Mouse (Mus musculus): ENCODE data around the gene Arhgap23. TPM values are rescaled to one million over a fixed set of nuclear protein-coding genes. Genes with fewer than 3 reads are reported as not detected.
A peak's percentile ranks its signal among the peaks of the same experiment; 100 is the strongest.

Gene Arhgap23
- polyA plus RNA-seq, 1 experiment from 2014 or later = 2.8 TPM

DNA sequence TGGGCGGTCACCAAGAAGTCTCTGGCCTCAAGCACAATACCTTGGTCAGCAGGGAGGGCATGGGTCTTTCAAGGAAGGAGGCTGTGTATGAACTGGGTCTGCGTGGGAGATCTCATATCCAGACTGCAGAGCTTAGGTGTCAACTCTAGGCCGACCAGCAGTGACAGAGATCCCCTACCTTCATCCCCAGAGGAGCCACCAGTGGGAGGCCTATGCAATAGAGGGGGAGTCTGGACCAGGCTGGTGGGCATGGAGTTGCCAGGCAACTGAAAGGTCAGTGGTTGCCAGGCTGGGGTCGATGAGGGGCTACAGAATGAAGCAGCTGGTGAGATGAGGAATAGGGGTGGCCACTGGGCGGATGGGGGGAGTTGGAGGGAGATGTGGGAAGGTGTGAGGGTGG is 124.3 kb downstream of the Arhgap23 start:
- H3K27me3 ChIP-seq (ENCODE audit: control insufficient read depth, insufficient read depth, low read length) = peaks cover 38% of the 10 kb centered on the region
- no peak for ATAC-seq (ENCODE audit: low FRiP score)
- no peaks in the 10 kb centered on the region for H3K9me3 ChIP-seq (ENCODE audit: control insufficient read depth, low read length)
- WGBS = 45% methylated on average over 5 of the region's 5 CpGs
- H3K9ac ChIP-seq (ENCODE audit: low read length) = no peak overlapping the region
- no peak overlapping the region for H3K4me3 ChIP-seq (ENCODE audit: low read depth, low read length)
- H3K4me2 ChIP-seq = no peak overlapping the region
- DNase-seq (ENCODE audit: low spot score, missing footprints) = peak; percentile 88
- no peaks in the 10 kb centered on the region for H3K36me3 ChIP-seq (ENCODE audit: control insufficient read depth, insufficient read depth, low read length)
- no peak overlapping the region for H3K27ac ChIP-seq (ENCODE audit: low read depth, low read length)
- H3K4me1 ChIP-seq (ENCODE audit: control insufficient read depth, insufficient read depth, low read length) = peaks cover 18% of the 10 kb centered on the region

DNA sequence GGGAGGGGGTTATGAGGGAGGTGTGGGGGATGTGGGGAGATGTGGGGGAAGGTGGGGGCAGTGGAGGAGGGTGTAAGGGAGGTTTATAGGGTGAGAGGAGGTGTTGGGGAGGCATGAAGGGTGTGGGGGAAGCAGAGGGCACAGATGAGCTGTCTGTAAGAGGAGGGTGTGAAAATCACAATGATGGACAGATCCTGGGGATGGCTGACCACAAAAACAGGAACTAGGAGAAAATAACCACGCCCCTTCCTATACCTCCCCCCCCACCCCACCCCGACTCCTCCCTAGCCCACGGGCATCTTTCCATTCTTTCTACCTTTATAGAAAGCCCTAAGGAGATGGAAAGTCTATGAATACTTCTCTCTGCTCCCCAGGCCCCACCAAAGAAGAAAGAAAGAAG is 124.8 kb downstream of the Arhgap23 start:
- Histone ChIP-seq H3K27ac (ENCODE audit: low read depth, low read length) (no peak overlapping the region), H3K4me2 (no peak overlapping the region), H3K4me3 (ENCODE audit: low read depth, low read length) (no peak overlapping the region), H3K9me3 (ENCODE audit: control insufficient read depth, low read length) (no peaks in the 10 kb centered on the region), H3K27me3 (ENCODE audit: control insufficient read depth, insufficient read depth, low read length) (peaks cover 36% of the 10 kb centered on the region), H3K36me3 (ENCODE audit: control insufficient read depth, insufficient read depth, low read length) (no peaks in the 10 kb centered on the region), H3K9ac (ENCODE audit: low read length) (no peak overlapping the region), H3K4me1 (ENCODE audit: control insufficient read depth, insufficient read depth, low read length) (peaks cover 13% of the 10 kb centered on the region)
- DNase-seq (ENCODE audit: low spot score, missing footprints) = no peak
- no peak for ATAC-seq (ENCODE audit: low FRiP score)
- WGBS = 79% methylated on average over 3 of the region's 3 CpGs

DNA sequence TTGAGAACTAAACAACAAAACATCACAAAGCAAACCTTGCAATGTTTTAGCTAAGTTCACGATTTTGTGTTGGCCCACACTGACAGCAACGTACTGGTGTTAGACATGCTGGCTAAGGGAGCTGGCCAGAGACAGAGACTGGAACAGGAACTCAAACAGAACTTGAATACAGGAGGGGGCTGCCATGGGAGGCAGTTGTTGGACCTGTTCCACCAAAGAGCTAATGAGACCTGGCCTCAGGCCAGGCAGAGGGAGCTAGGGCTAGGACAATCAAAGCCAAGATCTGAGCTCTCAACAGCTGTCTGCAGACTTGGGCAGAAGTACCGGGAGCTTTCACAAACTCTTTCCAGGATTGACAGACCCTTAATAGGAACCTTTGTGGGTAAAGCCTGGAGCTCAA is 125.3 kb downstream of the Arhgap23 start:
- Histone ChIP-seq H3K4me1 (ENCODE audit: control insufficient read depth, insufficient read depth, low read length) (peaks cover 13% of the 10 kb centered on the region), H3K9me3 (ENCODE audit: control insufficient read depth, low read length) (no peaks in the 10 kb centered on the region), H3K27ac (ENCODE audit: low read depth, low read length) (no peak overlapping the region), H3K4me2 (no peak overlapping the region), H3K9ac (ENCODE audit: low read length) (no peak overlapping the region), H3K27me3 (ENCODE audit: control insufficient read depth, insufficient read depth, low read length) (peaks cover 35% of the 10 kb centered on the region), H3K36me3 (ENCODE audit: control insufficient read depth, insufficient read depth, low read length) (no peaks in the 10 kb centered on the region), H3K4me3 (ENCODE audit: low read depth, low read length) (no peak overlapping the region)
- WGBS = 67% methylated on average over 3 of the region's 3 CpGs
- no peak for ATAC-seq (ENCODE audit: low FRiP score)
- peak; percentile 82 for DNase-seq (ENCODE audit: low spot score, missing footprints)

DNA sequence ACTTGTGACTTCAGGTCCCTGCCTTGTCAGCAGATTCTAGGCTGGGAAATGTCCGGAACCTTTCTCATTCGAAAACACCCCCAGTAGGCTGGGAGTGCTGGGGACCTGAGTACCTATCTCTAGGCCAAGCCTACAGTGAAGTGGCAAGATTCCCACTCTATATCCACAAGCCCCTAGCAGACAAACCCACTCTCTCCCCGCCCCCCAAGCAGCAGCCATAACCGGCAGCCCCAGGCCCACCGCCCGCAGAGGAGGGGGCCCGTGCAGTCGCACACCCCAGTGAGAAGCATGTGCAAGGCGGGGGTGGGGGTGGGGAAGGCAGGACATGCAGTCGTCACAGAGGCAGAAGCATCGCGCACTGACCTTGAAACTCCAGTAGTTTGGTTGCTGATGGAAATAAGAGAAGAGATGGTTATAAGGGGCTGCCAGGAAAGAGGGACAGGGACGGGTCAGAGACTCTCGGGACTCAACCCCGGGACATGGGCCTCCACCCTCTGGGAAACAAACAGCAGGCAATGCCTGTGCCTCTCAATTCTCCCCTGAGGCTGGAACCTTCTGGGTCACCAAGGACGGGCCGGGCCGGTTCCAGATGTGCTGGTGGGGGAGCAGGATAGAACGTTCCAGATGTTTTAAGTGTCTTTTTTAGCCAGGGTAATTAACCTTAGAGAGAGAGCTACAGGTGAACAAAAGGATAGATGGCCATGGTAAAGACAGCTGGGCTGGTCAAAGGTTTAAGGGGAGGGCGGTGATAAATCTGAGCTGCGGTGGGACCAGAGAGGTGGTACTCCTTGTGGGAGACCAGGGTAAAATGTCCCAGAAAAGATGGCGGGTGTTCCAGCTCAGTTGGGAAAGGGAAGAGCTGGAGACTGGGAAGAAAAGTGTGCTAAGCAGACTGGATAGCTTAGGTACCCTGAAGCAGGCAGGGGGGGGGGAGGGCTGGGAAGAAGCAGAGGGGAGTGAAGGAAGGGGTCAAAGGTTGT is 127.1 kb downstream of the Arhgap23 start:
- H3K36me3 ChIP-seq (ENCODE audit: control insufficient read depth, insufficient read depth, low read length) = no peaks in the 10 kb centered on the region
- no peak overlapping the region for H3K27ac ChIP-seq (ENCODE audit: low read depth, low read length)
- H3K9me3 ChIP-seq (ENCODE audit: control insufficient read depth, low read length) = no peaks in the 10 kb centered on the region
- H3K27me3 ChIP-seq (ENCODE audit: control insufficient read depth, insufficient read depth, low read length) = peaks cover 19% of the 10 kb centered on the region
- DNase-seq (ENCODE audit: low spot score, missing footprints) (no peak), ATAC-seq (ENCODE audit: low FRiP score) (no peak)
- H3K9ac ChIP-seq (ENCODE audit: low read length) = no peak overlapping the region
- peaks cover 16% of the 10 kb centered on the region for H3K4me1 ChIP-seq (ENCODE audit: control insufficient read depth, insufficient read depth, low read length)
- no peak overlapping the region for H3K4me3 ChIP-seq (ENCODE audit: low read depth, low read length)
- H3K4me2 ChIP-seq = no peak overlapping the region
- 80% methylated on average over 22 of the region's 22 CpGs for WGBS

DNA sequence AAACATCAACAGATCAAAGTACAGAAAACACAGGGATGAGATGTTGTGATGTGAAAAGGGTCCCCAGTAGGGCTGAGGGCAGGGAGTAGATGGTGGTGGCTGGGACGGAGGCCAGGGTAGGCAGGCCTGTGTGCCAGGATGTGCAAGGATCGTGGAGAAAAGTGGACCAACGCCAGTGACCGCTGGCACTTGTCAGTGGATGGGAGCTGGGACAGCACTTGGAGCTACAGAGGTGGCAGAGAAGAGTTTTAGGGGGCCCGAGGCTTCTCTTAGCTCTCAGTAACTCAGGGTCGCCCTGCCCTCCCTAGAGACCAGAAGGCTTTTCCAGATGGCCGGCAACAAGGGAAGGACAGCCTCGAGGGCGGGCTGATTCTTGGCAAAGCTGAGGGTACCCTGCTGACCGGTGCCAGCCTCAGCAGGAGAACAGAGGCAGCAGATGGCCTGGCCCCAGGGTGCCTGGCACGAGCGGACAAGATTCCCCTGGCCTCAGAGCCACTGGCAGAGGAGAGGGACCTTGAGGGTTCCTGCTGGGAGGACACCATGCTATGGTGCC is 127.9 kb downstream of the Arhgap23 start:
- DNase-seq (ENCODE audit: low spot score, missing footprints) (no peak), ATAC-seq (ENCODE audit: low FRiP score) (no peak)
- H3K27me3 ChIP-seq (ENCODE audit: control insufficient read depth, insufficient read depth, low read length) = peaks cover 18% of the 10 kb centered on the region
- H3K9me3 ChIP-seq (ENCODE audit: control insufficient read depth, low read length) = no peaks in the 10 kb centered on the region
- H3K4me2 ChIP-seq = no peak overlapping the region
- no peaks in the 10 kb centered on the region for H3K36me3 ChIP-seq (ENCODE audit: control insufficient read depth, insufficient read depth, low read length)
- no peak overlapping the region for H3K4me3 ChIP-seq (ENCODE audit: low read depth, low read length)
- peaks cover 17% of the 10 kb centered on the region for H3K4me1 ChIP-seq (ENCODE audit: control insufficient read depth, insufficient read depth, low read length)
- no peak overlapping the region for H3K9ac ChIP-seq (ENCODE audit: low read length)
- no peak overlapping the region for H3K27ac ChIP-seq (ENCODE audit: low read depth, low read length)
- WGBS = 57% methylated on average over 12 of the region's 12 CpGs

DNA sequence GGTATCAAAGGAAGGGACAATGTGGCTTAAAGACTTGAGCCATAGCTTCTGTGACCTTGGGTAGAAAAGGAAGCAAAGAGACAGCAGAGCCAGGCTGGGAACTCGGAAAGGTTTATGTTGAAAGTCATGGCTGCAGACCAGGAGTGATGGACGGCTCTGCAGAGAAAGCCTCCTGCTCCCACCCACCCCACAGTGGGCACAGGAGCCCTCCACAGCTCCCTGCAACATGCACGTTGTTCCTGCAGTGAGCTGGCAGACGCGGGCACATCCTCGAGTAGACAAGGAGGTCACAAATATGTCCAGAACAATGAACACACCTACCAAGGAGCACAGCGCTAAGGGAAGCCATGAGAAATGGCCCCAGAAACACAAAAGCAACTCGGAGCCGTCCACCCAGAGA is 128.6 kb downstream of the Arhgap23 start:
- no peak overlapping the region for H3K9ac ChIP-seq (ENCODE audit: low read length)
- no peak for DNase-seq (ENCODE audit: low spot score, missing footprints)
- 87% methylated on average over 9 of the region's 9 CpGs for WGBS
- H3K27ac ChIP-seq (ENCODE audit: low read depth, low read length) = no peak overlapping the region
- no peaks in the 10 kb centered on the region for H3K9me3 ChIP-seq (ENCODE audit: control insufficient read depth, low read length)
- H3K36me3 ChIP-seq (ENCODE audit: control insufficient read depth, insufficient read depth, low read length) = no peaks in the 10 kb centered on the region
- H3K27me3 ChIP-seq (ENCODE audit: control insufficient read depth, insufficient read depth, low read length) = peaks cover 20% of the 10 kb centered on the region
- ATAC-seq (ENCODE audit: low FRiP score) = no peak
- no peak overlapping the region for H3K4me2 ChIP-seq
- H3K4me1 ChIP-seq (ENCODE audit: control insufficient read depth, insufficient read depth, low read length) = peaks cover 17% of the 10 kb centered on the region
- no peak overlapping the region for H3K4me3 ChIP-seq (ENCODE audit: low read depth, low read length)

DNA sequence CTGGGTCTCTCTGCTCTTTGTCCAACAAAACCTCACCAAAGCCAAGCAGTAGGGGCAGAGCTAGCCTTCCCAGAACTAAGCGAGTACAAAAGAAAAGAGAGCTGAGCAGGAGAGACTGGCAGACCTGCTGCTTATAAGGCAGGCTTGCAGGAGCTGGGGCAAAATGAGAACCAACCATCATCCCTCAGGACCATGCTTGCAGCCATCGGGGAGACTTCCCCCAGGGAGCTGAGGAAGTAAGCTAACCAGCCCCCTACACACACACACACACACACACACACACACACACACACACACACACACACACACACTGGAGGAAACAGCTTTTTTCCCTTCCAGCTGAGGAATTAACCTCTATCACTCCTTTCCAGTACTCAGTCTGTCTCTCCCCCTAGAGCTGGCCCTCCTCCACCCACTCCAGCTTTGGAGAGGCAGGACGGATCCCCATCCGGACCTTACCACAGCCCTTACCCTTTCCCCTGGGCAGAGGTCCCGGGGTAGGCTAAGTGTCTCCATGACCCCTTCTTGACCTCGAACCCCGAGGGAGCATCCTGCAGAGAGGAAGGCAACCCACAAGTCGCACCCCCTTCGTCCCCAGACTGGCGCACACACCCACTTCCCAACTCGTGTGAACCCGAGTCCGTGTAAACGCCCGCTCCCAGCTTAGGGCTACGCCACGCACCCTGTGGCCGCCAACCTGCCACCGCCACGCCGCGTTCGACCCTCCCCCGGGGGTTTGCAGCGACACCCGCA is 130.7 kb downstream of the Arhgap23 start:
- H3K27ac ChIP-seq (ENCODE audit: low read depth, low read length) = no peak overlapping the region
- ATAC-seq (ENCODE audit: low FRiP score) = peak; percentile 15
- WGBS = 2% methylated on average over 26 of the region's 26 CpGs

DNA sequence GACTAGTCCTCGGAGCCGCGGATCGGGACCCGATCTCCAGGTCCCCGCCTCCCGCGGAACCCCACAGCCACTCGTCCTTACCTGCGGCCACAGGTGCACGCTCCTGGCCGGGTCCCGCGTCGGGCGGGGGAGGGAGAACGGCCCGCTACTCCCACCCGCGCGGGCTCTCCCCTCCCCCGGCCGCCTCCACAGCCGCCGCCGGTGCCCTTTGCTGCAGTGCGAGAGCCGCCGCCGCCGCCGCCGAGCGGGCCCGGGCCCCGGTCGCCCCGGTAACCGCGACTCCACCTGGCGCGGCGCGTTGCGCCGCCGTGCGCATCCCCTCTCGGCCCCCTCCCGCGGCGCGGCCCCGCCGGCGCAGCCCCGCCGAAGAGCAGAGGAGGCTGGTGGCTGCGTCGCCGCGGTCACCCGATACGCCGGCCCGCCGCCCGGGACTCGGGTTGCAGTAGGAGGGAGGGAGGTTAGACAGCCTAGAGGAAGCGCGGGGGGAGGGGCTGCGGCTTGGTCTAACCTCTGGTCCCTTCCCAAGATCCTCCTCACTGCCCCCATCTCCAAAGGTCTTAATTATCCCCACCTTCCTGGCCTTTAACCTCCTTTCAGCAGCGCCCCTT is 131.6 kb downstream of the Arhgap23 start:
- Histone ChIP-seq H3K27me3 (ENCODE audit: control insufficient read depth, insufficient read depth, low read length) (peaks cover 50% of the 10 kb centered on the region), H3K9ac (ENCODE audit: low read length) (peak overlapping the region; percentile 69), H3K4me3 (ENCODE audit: low read depth, low read length) (peak overlapping the region; percentile 57), H3K9me3 (ENCODE audit: control insufficient read depth, low read length) (no peaks in the 10 kb centered on the region), H3K4me1 (ENCODE audit: control insufficient read depth, insufficient read depth, low read length) (peaks cover 21% of the 10 kb centered on the region), H3K27ac (ENCODE audit: low read depth, low read length) (no peak overlapping the region), H3K36me3 (ENCODE audit: control insufficient read depth, insufficient read depth, low read length) (no peaks in the 10 kb centered on the region), H3K4me2 (peak overlapping the region; percentile 100)
- ATAC-seq (ENCODE audit: low FRiP score) (peak; percentile 81), DNase-seq (ENCODE audit: low spot score, missing footprints) (peak; percentile 96)
- WGBS = under 1% methylated on average over 37 of the region's 73 CpGs

More for the DNA sequence above, 130.7 kb downstream of the Arhgap23 start:
- H3K4me1 ChIP-seq (ENCODE audit: control insufficient read depth, insufficient read depth, low read length) = peaks cover 17% of the 10 kb centered on the region
- no peaks in the 10 kb centered on the region for H3K9me3 ChIP-seq (ENCODE audit: control insufficient read depth, low read length)
- peak overlapping the region; percentile 69 for H3K9ac ChIP-seq (ENCODE audit: low read length)
- peak overlapping the region; percentile 100 for H3K4me2 ChIP-seq
- peaks cover 41% of the 10 kb centered on the region for H3K27me3 ChIP-seq (ENCODE audit: control insufficient read depth, insufficient read depth, low read length)
- H3K4me3 ChIP-seq (ENCODE audit: low read depth, low read length) = peak overlapping the region; percentile 57
- DNase-seq (ENCODE audit: low spot score, missing footprints) = no peak
- no peaks in the 10 kb centered on the region for H3K36me3 ChIP-seq (ENCODE audit: control insufficient read depth, insufficient read depth, low read length)

Data from midbrain, embryonic 11.5 days (tissue).